Comparison of ENCODE assay signal across 26 mouse cellular contexts in genomic region chr19:5825901-5826730, GRCm38 (mm10). TPM values are rescaled to one million over a fixed set of nuclear protein-coding genes. Genes with fewer than 3 reads are reported as not detected.
DNase-seq lines count a peak whose midpoint lies in the region; ATAC-seq lines count a peak whose summit lies in the region.
"Had no signal": no experiment of that assay in that cellular context is flagged by ENCODE, and none has a peak within 500 bp of the region (broad histone marks: within the 10 kb centered on the region; RNA-seq: fewer than 3 reads in every experiment).

No protein-coding gene starts in this region.

- no peak overlapping the region for H3K9ac ChIP-seq in heart, embryonic 15.5 days
- H3K9ac ChIP-seq in lung, embryonic 15.5 days: no peak overlapping the region
- H3K9ac ChIP-seq: forebrain, postnatal 0 days; hindbrain, embryonic 13.5 days had no signal

- no peak for DNase-seq in heart, postnatal 14 days
- DNase-seq in lung, postnatal 4 days: no peak
- DNase-seq in yolk sac, embryonic 10.5 days (ENCODE audit: low spot score): no peak
- no peak for DNase-seq in cerebellum, adult 8-10 months
- DNase-seq: adrenal gland, postnatal 10 days; cerebellum, adult 11 months; embryo, embryonic 11 days; forebrain, postnatal 0 days; kidney, adult 8-10 months; kidney, postnatal 4 days; layer of hippocampus, adult 9-11 months; lung, adult 2 months; right cerebral cortex, postnatal 25 days; thymus, adult 2 months had no signal

- no peaks in the 10 kb centered on the region for H3K9me3 ChIP-seq in heart, embryonic 15.5 days (replicated peaks)
- no peaks in the 10 kb centered on the region for H3K9me3 ChIP-seq in lung, embryonic 15.5 days
- H3K9me3 ChIP-seq: forebrain, embryonic 10.5 days; hindbrain, embryonic 13.5 days; limb, embryonic 10.5 days had no signal

- no peak overlapping the region for H3K4me2 ChIP-seq in heart, embryonic 15.5 days
- no peak overlapping the region for H3K4me2 ChIP-seq in lung, embryonic 15.5 days
- H3K4me2 ChIP-seq: hindbrain, embryonic 13.5 days; liver, embryonic 11.5 days had no signal

- intact Hi-C loops in heart, postnatal 14 days (cut with DNase I): no loop called here

- H3K27ac ChIP-seq in heart, embryonic 15.5 days: peak overlapping the region; percentile 91; the same call in 1 of the 2 replicates
- peak overlapping the region; percentile 81 for H3K27ac ChIP-seq in lung, embryonic 15.5 days
- H3K27ac ChIP-seq in brown adipose tissue, adult 24 weeks (replicated peaks; ENCODE audit: low read depth, low read length): peak overlapping the region; percentile 19
- H3K27ac ChIP-seq: forebrain, embryonic 10.5 days; hindbrain, embryonic 13.5 days; left cerebral cortex, adult 2 months; limb, embryonic 10.5 days had no signal

- H3K27me3 ChIP-seq in heart, embryonic 15.5 days: no peaks in the 10 kb centered on the region
- H3K27me3 ChIP-seq in lung, embryonic 15.5 days: no peaks in the 10 kb centered on the region
- H3K27me3 ChIP-seq: hindbrain, embryonic 13.5 days had no signal

- no peak overlapping the region for H3K4me3 ChIP-seq in heart, embryonic 15.5 days
- no peak overlapping the region for H3K4me3 ChIP-seq in lung, embryonic 15.5 days
- H3K4me3 ChIP-seq in brown adipose tissue, adult 24 weeks (ENCODE audit: insufficient read depth, low read depth, low read length): no peak overlapping the region
- H3K4me3 ChIP-seq: forebrain, embryonic 10.5 days; hindbrain, embryonic 13.5 days; left cerebral cortex, adult 2 months; limb, embryonic 10.5 days had no signal

- 87% methylated on average over 5 of the region's 5 CpGs for WGBS in heart, embryonic 15.5 days
- WGBS in lung, embryonic 15.5 days: 84% methylated on average over 5 of the region's 5 CpGs

- no peak for ATAC-seq in heart, embryonic 15.5 days (replicated peaks; ENCODE audit: insufficient number of reproducible peaks, insufficient read depth, low FRiP score, low read depth)
- ATAC-seq in lung, embryonic 15.5 days (ENCODE audit: borderline replicate concordance, extremely low read depth, low FRiP score, low TSS enrichment): no peak
- ATAC-seq: activated CD4-positive, CD25-positive, alpha-beta regulatory T cell, adult 4 months; CD4-positive, CD25-positive, alpha-beta regulatory T cell, adult 4 months; forebrain, postnatal 0 days; inflammation-experienced regulatory T-cells, adult 6 months; midbrain, embryonic 16.5 days had no signal

- H3K36me3 ChIP-seq in heart, embryonic 15.5 days: no peaks in the 10 kb centered on the region
- H3K36me3 ChIP-seq in lung, embryonic 15.5 days: no peaks in the 10 kb centered on the region
- H3K36me3 ChIP-seq: forebrain, embryonic 10.5 days; hindbrain, embryonic 13.5 days; limb, embryonic 10.5 days had no signal

- peaks cover 60% of the 10 kb centered on the region for H3K4me1 ChIP-seq in heart, embryonic 15.5 days (replicated peaks)
- peaks cover 43% of the 10 kb centered on the region for H3K4me1 ChIP-seq in lung, embryonic 15.5 days
- peaks cover 17% of the 10 kb centered on the region for H3K4me1 ChIP-seq in brown adipose tissue, adult 24 weeks (ENCODE audit: control insufficient read depth, insufficient read depth, insufficient read length, low read length)

RNA-seq across cellular contexts. Expression of gene Frmd8, which starts 49.0 kb away (rescaled TPM):
- 25.1 and 35.1 TPM in 2 replicates for polyA plus RNA-seq in heart, embryonic 15.5 days (2015; fragmentation: Nextera tagmentation; extraction: Ambion mirVana)
- total RNA-seq in heart, postnatal 14 days (2021): 10 to 100 TPM; 15.6 to 15.8 TPM
- 50.7 and 53.0 TPM in 2 replicates for polyA plus RNA-seq in lung, embryonic 15.5 days (2015; fragmentation: Nextera tagmentation; extraction: Ambion mirVana)
- polyA plus RNA-seq in brown adipose tissue, adult 24 weeks (2012; ENCODE audit: insufficient read depth, insufficient read length, missing spikeins): 6.6 and 7.0 TPM in 2 replicates

RNA-seq across cellular contexts. Expression of gene Slc25a45, which starts 51.5 kb away (rescaled TPM):
- polyA plus RNA-seq in heart, embryonic 15.5 days (2015; fragmentation: Nextera tagmentation; extraction: Ambion mirVana): 3.2 and 4.2 TPM in 2 replicates
- total RNA-seq in heart, postnatal 14 days (2021): 1 to 10 TPM; 3.3 to 4.5 TPM
- 4.2 and 5.6 TPM in 2 replicates for polyA plus RNA-seq in lung, embryonic 15.5 days (2015; fragmentation: Nextera tagmentation; extraction: Ambion mirVana)
- polyA plus RNA-seq in brown adipose tissue, adult 24 weeks (2012; ENCODE audit: insufficient read depth, insufficient read length, missing spikeins): 2.3 and 2.4 TPM in 2 replicates

RNA-seq across cellular contexts. Expression of gene Scyl1, which starts 54.9 kb away (rescaled TPM):
- 53.5 and 65.9 TPM in 2 replicates for polyA plus RNA-seq in heart, embryonic 15.5 days (2015; fragmentation: Nextera tagmentation; extraction: Ambion mirVana)
- total RNA-seq in heart, postnatal 14 days (2021): 10 to 100 TPM; 66.2 to 67.2 TPM
- 76.1 and 83.6 TPM in 2 replicates for polyA plus RNA-seq in lung, embryonic 15.5 days (2015; fragmentation: Nextera tagmentation; extraction: Ambion mirVana)
- polyA plus RNA-seq in brown adipose tissue, adult 24 weeks (2012; ENCODE audit: insufficient read depth, insufficient read length, missing spikeins): 49.2 and 54.3 TPM in 2 replicates

Comparison
In these comparisons a context has a peak if more than half of its experiments do, and no peak if none do; other contexts are left out.
1. H3K27ac ChIP-seq: peak in every context shown above with its lines; median percentile 91 in heart, embryonic 15.5 days; 81 in lung, embryonic 15.5 days; 19 in brown adipose tissue, adult 24 weeks.